Mouse (Mus musculus) embryonic facial prominence, embryonic 14.5 days (tissue): ENCODE measurements at regions not wholly inside any gene's neighbourhood (a gene's known extent, or its start where the extent isn't known, plus 50 kb on each side); places are given as distances from the start of the nearest gene placed in this dataset.

Source experiments
- ATAC-seq: fragments of 200-750 bp; cut with Nextera tagmentation; 2 replicates; pipeline ENCODE4 v1.8.0; 2017; ENCODE audit warnings: low read depth, moderate number of reproducible peaks, moderate TSS enrichment
- DNase-seq: peaks from one replicate; pipeline ENCODE4 v3.0.0-alpha.2; 2015; ENCODE audit warnings: low spot score
- H3K27ac ChIP-seq: fragments of 300-500 bp; sonication (generic); replicated peaks from 2 replicates; pipeline ENCODE4 v1.5.1; 2014; ENCODE audit warnings: low read depth, mild to moderate bottlenecking, low read length, moderate library complexity
- H3K27me3 ChIP-seq: fragments of 300-500 bp; sonication (generic); replicated peaks from 2 replicates; pipeline ENCODE4 v1.6.1; 2014; ENCODE audit warnings: low read length; ENCODE audit not compliant: control insufficient read depth, insufficient read depth
- H3K36me3 ChIP-seq: fragments of 300-500 bp; sonication (generic); 2 replicates; pipeline ENCODE4 v1.6.1; 2014; ENCODE audit warnings: low read length, mixed read lengths; ENCODE audit not compliant: control insufficient read depth, insufficient read depth
- H3K4me1 ChIP-seq: fragments of 300-500 bp; sonication (generic); 2 replicates; pipeline ENCODE4 v1.6.1; 2014; ENCODE audit warnings: antibody characterized with exemption, low read length; ENCODE audit not compliant: control insufficient read depth, insufficient read depth
- H3K4me2 ChIP-seq: fragments of 300-500 bp; sonication (generic); 2 replicates; pipeline ENCODE4 v1.6.1; 2014; ENCODE audit warnings: low read depth, mild to moderate bottlenecking, low read length, moderate library complexity, mixed read lengths
- H3K4me3 ChIP-seq: fragments of 300-500 bp; sonication (generic); 2 replicates; pipeline ENCODE4 v1.5.1; 2014; ENCODE audit warnings: low read depth, mild to moderate bottlenecking, low read length
- H3K9ac ChIP-seq: fragments of 300-500 bp; sonication (generic); 2 replicates; pipeline ENCODE4 v1.6.1; 2014; ENCODE audit warnings: low read depth, mild to moderate bottlenecking, low read length, moderate library complexity, mixed read lengths
- H3K9me3 ChIP-seq: fragments of 300-500 bp; sonication (generic); 2 replicates; pipeline ENCODE4 v1.6.1; 2016; ENCODE audit warnings: low read length; ENCODE audit not compliant: control insufficient read depth
- WGBS: fragments of 180-500 bp; shearing (Covaris S2); extraction: QIAGEN DNeasy Blood & Tissue Kit; methylation state at CpG from one replicate; pipeline ENCODE4 v1.1.7; 2014; 5-methylcytosine and 5-hydroxymethylcytosine counted together

DNA sequence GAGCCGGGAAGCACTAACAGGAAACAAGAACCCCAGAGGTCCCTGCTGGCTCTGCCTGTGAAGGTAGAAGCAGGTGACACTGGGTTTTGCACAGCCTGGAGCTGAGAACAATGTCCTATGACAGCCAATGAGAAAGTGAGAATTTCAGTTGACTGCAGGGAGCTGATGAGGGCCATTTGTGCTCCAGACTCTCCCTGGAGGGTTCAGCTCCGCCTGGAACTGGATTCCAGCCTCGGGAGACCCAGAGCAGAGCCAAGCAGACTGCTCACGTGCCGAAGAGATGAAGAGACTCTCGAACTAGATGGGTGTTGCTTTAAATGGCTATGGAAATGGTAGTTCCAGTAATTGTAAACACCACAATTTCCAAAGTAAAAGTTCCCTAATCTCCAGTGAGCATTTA, 93.5 kb downstream of the Cand1 start:
- no peaks in the 10 kb centered on the region for H3K36me3 ChIP-seq
- 48% methylated on average over 6 of the region's 6 CpGs for WGBS
- H3K4me3 ChIP-seq, result no peak overlapping the region
- DNase-seq (no peak), ATAC-seq (peak; percentile 79)
- H3K27ac ChIP-seq, result no peak overlapping the region
- H3K9ac ChIP-seq, result no peak overlapping the region
- H3K4me1 ChIP-seq, result peaks cover 3% of the 10 kb centered on the region; the same call in 1 of the 2 replicates
- no peaks in the 10 kb centered on the region for H3K9me3 ChIP-seq
- H3K4me2 ChIP-seq, result no peak overlapping the region
- H3K27me3 ChIP-seq, result no peaks in the 10 kb centered on the region

DNA sequence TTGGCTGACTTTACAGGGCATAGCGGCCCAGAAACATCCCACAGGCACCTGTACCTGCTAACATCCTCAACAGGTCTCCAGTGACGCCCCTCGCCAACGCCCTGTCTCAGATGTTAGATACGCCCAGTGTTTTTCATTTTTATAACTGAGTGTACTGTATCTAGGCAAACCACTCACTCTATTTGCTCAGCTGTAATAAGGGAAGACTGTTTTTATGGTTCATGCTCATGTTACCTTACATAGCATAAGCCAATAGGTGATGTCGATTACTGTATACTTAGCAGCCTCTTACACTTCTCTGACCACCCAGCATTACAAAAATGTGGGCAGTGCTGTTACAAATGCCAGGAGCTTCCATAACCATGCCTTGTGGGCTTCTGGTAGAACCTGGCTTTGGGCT, 97.0 kb downstream of the Cand1 start:
- WGBS, result 90% methylated on average over 6 of the region's 6 CpGs
- Histone ChIP-seq H3K9me3 (no peaks in the 10 kb centered on the region), H3K4me2 (no peak overlapping the region), H3K4me1 (peaks cover under 1% of the 10 kb centered on the region; the same call in 1 of the 2 replicates), H3K9ac (no peak overlapping the region), H3K27me3 (no peaks in the 10 kb centered on the region), H3K27ac (no peak overlapping the region), H3K36me3 (no peaks in the 10 kb centered on the region), H3K4me3 (no peak overlapping the region)
- ATAC-seq (no peak), DNase-seq (no peak)

DNA sequence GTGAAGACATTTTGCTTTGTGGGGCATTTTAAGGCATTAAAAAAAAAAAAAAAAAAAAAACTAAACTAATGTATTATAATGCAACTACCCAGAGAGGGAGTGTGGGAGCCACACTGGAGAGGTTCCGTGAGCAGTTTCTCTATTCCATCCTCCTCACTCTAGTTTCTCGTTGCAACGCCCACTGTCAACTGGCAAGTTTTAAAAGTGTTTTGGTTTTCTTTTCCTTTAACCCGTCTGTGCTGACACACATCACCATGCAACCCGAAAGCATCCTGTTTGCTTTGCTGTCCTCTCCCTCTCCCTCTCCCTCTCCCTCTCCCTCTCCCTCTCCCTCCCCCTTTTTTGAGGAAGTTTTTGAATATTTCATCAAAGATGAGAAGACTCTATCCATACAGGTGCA, 97.5 kb downstream of the Cand1 start:
- no peak for DNase-seq
- Histone ChIP-seq H3K27me3 (no peaks in the 10 kb centered on the region), H3K36me3 (no peaks in the 10 kb centered on the region), H3K9me3 (no peaks in the 10 kb centered on the region), H3K4me2 (no peak overlapping the region), H3K4me1 (no peaks in the 10 kb centered on the region), H3K4me3 (no peak overlapping the region), H3K27ac (no peak overlapping the region), H3K9ac (no peak overlapping the region)
- ATAC-seq, result no peak
- 66% methylated on average over 5 of the region's 5 CpGs for whole genome bisulfite sequencing

DNA sequence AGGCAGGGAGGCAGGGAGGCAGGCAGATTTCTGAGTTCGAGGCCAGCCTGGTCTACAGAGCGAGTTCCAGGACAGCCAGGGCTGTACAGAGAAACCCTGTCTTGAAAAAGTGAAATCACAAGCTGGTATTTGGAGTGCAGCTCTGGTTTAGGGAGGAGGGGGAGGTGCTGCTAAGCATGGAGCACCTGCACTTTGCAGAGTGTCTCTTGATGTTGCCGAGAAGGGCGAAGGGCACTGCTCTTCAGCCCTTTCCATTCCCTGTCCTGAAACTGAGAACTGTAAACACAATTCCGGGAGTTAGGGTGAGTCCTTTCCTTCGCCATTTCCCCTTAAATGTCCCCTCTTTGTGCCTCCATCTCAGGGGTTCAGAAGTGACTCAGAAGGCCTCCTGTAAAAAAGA, 101.6 kb downstream of the Cand1 start:
- ATAC-seq (no peak), DNase-seq (no peak)
- no peak overlapping the region for H3K27ac ChIP-seq
- no peak overlapping the region for H3K9ac ChIP-seq
- H3K27me3 ChIP-seq, result no peaks in the 10 kb centered on the region
- H3K4me3 ChIP-seq, result no peak overlapping the region
- 77% methylated on average over 6 of the region's 6 CpGs for WGBS
- H3K4me2 ChIP-seq, result no peak overlapping the region
- H3K4me1 ChIP-seq, result no peaks in the 10 kb centered on the region
- no peaks in the 10 kb centered on the region for H3K9me3 ChIP-seq
- H3K36me3 ChIP-seq, result no peaks in the 10 kb centered on the region

DNA sequence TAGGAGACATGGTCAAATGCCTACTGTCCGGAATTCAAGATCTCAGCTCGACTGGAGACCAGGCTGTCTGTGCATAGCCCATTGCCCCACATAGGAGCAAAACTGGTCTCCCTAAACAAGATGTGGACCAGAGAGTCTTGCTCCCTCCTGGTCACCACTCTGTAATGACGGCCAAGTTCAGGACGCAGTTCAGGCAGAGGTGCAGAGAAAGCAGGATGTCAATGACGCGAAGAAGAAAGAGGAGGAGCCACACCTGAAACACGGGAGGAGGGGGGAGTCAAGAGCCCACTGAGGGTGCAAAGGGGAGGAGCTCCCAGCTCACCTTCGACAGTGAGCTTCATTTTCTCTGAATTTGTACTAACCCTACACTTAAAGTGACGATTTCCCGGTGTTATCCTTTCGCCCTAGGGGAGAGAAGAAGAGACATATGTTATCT, 104.3 kb downstream of the Cand1 start:
- Histone ChIP-seq H3K4me3 (no peak overlapping the region), H3K4me1 (no peaks in the 10 kb centered on the region), H3K9me3 (no peaks in the 10 kb centered on the region), H3K9ac (no peak overlapping the region), H3K27ac (no peak overlapping the region), H3K36me3 (no peaks in the 10 kb centered on the region), H3K4me2 (no peak overlapping the region), H3K27me3 (no peaks in the 10 kb centered on the region)
- DNase-seq (no peak), ATAC-seq (no peak)
- 62% methylated on average over 11 of the region's 11 CpGs for WGBS

DNA sequence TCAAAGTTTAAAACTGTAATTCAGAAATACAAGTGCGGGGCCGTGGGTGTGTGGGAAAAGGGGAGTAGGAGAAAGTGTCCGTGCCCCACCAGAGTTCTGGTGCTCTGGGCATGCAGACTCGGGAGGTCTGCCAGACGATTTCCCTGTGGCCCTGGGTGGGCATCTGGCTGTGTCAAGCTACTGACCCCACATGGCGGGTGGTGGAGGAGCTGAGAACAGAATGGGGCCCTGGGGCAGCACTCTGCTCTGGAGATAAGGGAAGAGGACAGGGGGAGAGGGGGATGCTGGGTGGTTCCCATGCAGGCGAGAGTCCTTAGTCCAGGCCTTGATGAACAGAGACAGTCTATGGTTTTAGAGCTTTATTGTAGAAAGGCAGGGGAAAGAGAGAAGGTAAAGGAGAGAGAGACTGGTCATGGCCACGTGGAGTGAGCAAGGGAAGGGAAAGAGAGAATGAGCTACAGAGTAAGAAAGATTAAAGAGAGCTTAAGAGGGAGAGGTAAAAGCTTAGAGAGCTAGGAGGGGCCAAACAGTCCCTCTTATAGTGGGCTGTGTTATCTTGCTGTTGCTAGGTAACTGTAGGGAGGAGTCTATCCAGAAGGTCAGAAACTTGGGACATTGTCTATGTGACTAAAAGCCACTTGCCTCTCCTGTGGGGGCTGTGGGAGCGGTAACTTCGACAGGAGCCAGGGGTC, 104.9 kb downstream of the Cand1 start:
- DNase-seq, result no peak
- 67% methylated on average over 10 of the region's 10 CpGs for WGBS
- no peaks in the 10 kb centered on the region for H3K4me1 ChIP-seq
- H3K4me2 ChIP-seq, result no peak overlapping the region
- ATAC-seq, result no peak
- no peak overlapping the region for H3K27ac ChIP-seq
- no peaks in the 10 kb centered on the region for H3K27me3 ChIP-seq
- no peaks in the 10 kb centered on the region for H3K36me3 ChIP-seq
- H3K4me3 ChIP-seq, result no peak overlapping the region
- no peaks in the 10 kb centered on the region for H3K9me3 ChIP-seq
- H3K9ac ChIP-seq, result no peak overlapping the region

DNA sequence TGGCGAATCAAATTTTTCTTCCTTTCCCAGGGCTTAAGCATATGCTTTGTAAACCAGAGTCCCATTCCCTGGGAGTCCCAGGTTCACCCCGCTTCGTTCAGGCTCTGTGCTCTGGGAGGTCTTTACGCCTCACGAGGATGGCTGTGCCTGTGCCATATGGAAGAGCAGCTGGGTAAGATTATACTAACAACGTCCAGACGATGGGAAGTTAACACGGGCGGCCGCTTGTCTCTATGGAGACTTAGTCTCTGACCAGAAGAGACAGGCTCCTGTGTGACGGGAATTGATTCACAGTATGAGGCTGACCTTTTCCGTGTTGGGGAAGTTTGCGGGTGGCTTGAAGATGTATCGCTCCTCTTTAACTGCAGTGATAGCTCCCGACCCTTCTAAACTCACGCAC, 107.9 kb downstream of the Cand1 start:
- H3K36me3 ChIP-seq, result no peaks in the 10 kb centered on the region
- H3K27ac ChIP-seq, result no peak overlapping the region
- no peak overlapping the region for H3K9ac ChIP-seq
- H3K27me3 ChIP-seq, result no peaks in the 10 kb centered on the region
- ATAC-seq (peak; percentile 83; the same call in 1 of the 2 replicates), DNase-seq (peak; percentile 84)
- 18% methylated on average over 16 of the region's 16 CpGs for WGBS
- no peaks in the 10 kb centered on the region for H3K9me3 ChIP-seq
- H3K4me1 ChIP-seq, result no peaks in the 10 kb centered on the region
- H3K4me3 ChIP-seq, result 0 out of 2 replicates have a peak overlapping the region, but pooled peaks have one; percentile 6
- H3K4me2 ChIP-seq, result peak overlapping the region; percentile 50

DNA sequence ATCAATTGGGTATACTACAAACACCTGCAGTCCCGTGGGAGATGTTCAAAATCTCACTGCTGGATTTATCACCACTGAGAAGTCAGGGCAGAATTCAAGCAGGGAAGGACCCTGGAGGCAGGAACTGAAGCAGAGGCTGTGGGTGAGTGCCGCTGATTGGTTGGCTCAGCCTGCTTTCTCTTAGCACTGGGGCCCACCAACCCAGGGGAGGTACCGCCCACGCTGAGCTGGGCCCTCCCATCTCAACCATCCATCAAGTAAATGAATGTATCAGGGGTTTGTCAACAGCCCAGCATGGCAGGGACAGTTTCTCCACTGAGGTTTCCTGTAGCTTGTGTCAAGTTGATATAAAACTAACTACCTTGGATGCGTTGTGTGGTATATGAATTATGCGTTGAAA, 109.2 kb downstream of the Cand1 start:
- no peak for ATAC-seq
- WGBS, result 83% methylated on average over 6 of the region's 6 CpGs
- no peaks in the 10 kb centered on the region for H3K27me3 ChIP-seq

DNA sequence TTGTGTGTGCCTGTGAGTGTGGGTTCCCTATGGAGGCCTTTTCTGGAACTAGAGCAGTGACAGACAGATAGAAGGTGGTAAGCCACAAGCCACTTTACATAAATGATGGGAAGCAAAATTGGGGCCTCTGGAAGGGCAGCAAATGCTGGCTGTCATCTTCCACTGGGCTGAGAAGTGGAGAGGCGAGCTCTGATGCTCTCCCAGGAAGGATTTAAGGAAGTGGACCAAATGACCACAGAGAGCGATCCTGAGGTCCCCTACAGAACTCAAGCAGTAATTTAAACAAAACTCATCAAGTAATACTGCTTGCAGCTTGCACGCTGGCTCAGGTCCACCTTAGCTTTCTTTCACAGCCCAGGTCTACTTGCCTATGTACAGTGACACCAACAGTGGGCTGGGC, 111.8 kb downstream of the Cand1 start:
- H3K27me3 ChIP-seq, result no peaks in the 10 kb centered on the region
- H3K4me2 ChIP-seq, result no peak overlapping the region
- H3K36me3 ChIP-seq, result no peaks in the 10 kb centered on the region
- no peaks in the 10 kb centered on the region for H3K4me1 ChIP-seq
- no peak overlapping the region for H3K9ac ChIP-seq
- H3K27ac ChIP-seq, result no peak overlapping the region
- DNase-seq (no peak), ATAC-seq (no peak)
- H3K4me3 ChIP-seq, result no peak overlapping the region
- 82% methylated on average over 3 of the region's 3 CpGs for WGBS
- no peaks in the 10 kb centered on the region for H3K9me3 ChIP-seq

More for the DNA sequence above, 109.2 kb downstream of the Cand1 start:
- H3K4me1 ChIP-seq, result no peaks in the 10 kb centered on the region
- H3K9ac ChIP-seq, result no peak overlapping the region
- H3K9me3 ChIP-seq, result no peaks in the 10 kb centered on the region
- DNase-seq, result no peak
- no peaks in the 10 kb centered on the region for H3K36me3 ChIP-seq
- H3K4me2 ChIP-seq, result no peak overlapping the region
- H3K27ac ChIP-seq, result no peak overlapping the region
- no peak overlapping the region for H3K4me3 ChIP-seq
